Mouse (Mus musculus) left cerebral cortex, adult 11 months (tissue): ENCODE results near the gene Ptp4a2.
"Not testable (repeated sequence)": the region's sequence is repeated elsewhere in the genome, so short reads cannot be mapped to it uniquely, and the experiment has no call there.

Experiments
- DNase-seq: peaks from one replicate; pipeline ENCODE4 v3.0.0; 2022; ENCODE audit warnings: low spot score

Ptp4a2 gene

GRCm38 (mm10) chr4:129851861-129852260, 40.8 kb downstream of the Ptp4a2 start:
- DNase-seq = no peak

- DNase-seq = no peak
These were observed 42.0 kb downstream of the Ptp4a2 start for GRCm38 (mm10) chr4:129853053-129853452.

GRCm38 (mm10) chr4:129853996-129854395, 43.0 kb downstream of the Ptp4a2 start:
- no peak for DNase-seq

GRCm38 (mm10) chr4:129854615-129855014, 43.6 kb downstream of the Ptp4a2 start:
- no peak for DNase-seq

- no peak for DNase-seq
These were observed 44.3 kb downstream of the Ptp4a2 start for GRCm38 (mm10) chr4:129855051-129855970.

- DNase-seq = no peak
These were observed 49.4 kb downstream of the Ptp4a2 start for GRCm38 (mm10) chr4:129860456-129860855.

GRCm38 (mm10) chr4:129861400-129861799, 50.4 kb downstream of the Ptp4a2 start:
- DNase-seq = no peak

- DNase-seq = no peak
These were observed 51.3 kb downstream of the Ptp4a2 start for GRCm38 (mm10) chr4:129862357-129862756.

- DNase-seq = not testable (repeated sequence)
These were observed 55.2 kb downstream of the Ptp4a2 start for GRCm38 (mm10) chr4:129866171-129866570.

- DNase-seq = no peak
These were observed 57.2 kb downstream of the Ptp4a2 start for GRCm38 (mm10) chr4:129868211-129868610.

- DNase-seq = no peak
These were observed 59.5 kb downstream of the Ptp4a2 start for GRCm38 (mm10) chr4:129870483-129870882.

GRCm38 (mm10) chr4:129872376-129872922, 61.4 kb downstream of the Ptp4a2 start:
- no peak for DNase-seq

- DNase-seq = no peak
These were observed 63.8 kb downstream of the Ptp4a2 start for GRCm38 (mm10) chr4:129874805-129875204.

GRCm38 (mm10) chr4:129875406-129875805, 64.4 kb downstream of the Ptp4a2 start:
- DNase-seq = no peak

- no peak for DNase-seq
These were observed 66.1 kb downstream of the Ptp4a2 start for GRCm38 (mm10) chr4:129876831-129877764.

- DNase-seq = no peak
These were observed 67.1 kb downstream of the Ptp4a2 start for GRCm38 (mm10) chr4:129877967-129878655.

- DNase-seq = no peak
These were observed 67.7 kb downstream of the Ptp4a2 start for GRCm38 (mm10) chr4:129878656-129879145.

- no peak for DNase-seq
These were observed 68.3 kb downstream of the Ptp4a2 start for GRCm38 (mm10) chr4:129879206-129879780.

- DNase-seq = no peak
These were observed 69.6 kb downstream of the Ptp4a2 start for GRCm38 (mm10) chr4:129880615-129881014.

GRCm38 (mm10) chr4:129881661-129882060, 70.6 kb downstream of the Ptp4a2 start:
- DNase-seq = no peak
